Mouse (Mus musculus): ENCODE data around the gene Ccdc85c. TPM values are rescaled to one million over a fixed set of nuclear protein-coding genes. Genes with fewer than 3 reads are reported as not detected.

The Ccdc85c gene
- polyA plus RNA-seq, 1 experiment from 2014 or later: 4.2 TPM

- Histone ChIP-seq H3K36me3 (ENCODE audit: control insufficient read depth, insufficient read depth) (no peaks in the 10 kb centered on the region), H3K4me2 (ENCODE audit: low read depth, low read length) (no peak overlapping the region), H3K9me3 (replicated peaks; ENCODE audit: control insufficient read depth, low read length) (no peaks in the 10 kb centered on the region), H3K27me3 (ENCODE audit: control insufficient read depth, insufficient read depth, low read length) (no peaks in the 10 kb centered on the region), H3K4me3 (ENCODE audit: low read length) (no peak overlapping the region), H3K9ac (ENCODE audit: low read length) (no peak overlapping the region), H3K27ac (ENCODE audit: low read length) (no peak overlapping the region), H3K4me1 (ENCODE audit: control insufficient read depth, insufficient read depth, low read length) (peaks cover 32% of the 10 kb centered on the region)
- 68% methylated on average over 3 of the region's 3 CpGs for WGBS
- ATAC-seq (replicated peaks; ENCODE audit: extremely low read depth, insufficient read depth, low FRiP score): no peak
Measured at GRCm38 (mm10) chr12:108176366-108176765, 98.9 kb downstream of the Ccdc85c start.

- no peak overlapping the region for H3K4me3 ChIP-seq (ENCODE audit: low read length)
- H3K27ac ChIP-seq (ENCODE audit: low read length): no peak overlapping the region
- H3K9ac ChIP-seq (ENCODE audit: low read length): no peak overlapping the region
- no peaks in the 10 kb centered on the region for H3K27me3 ChIP-seq (ENCODE audit: control insufficient read depth, insufficient read depth, low read length)
- peaks cover 29% of the 10 kb centered on the region for H3K4me1 ChIP-seq (ENCODE audit: control insufficient read depth, insufficient read depth, low read length)
- no peak overlapping the region for H3K4me2 ChIP-seq (ENCODE audit: low read depth, low read length)
- no peaks in the 10 kb centered on the region for H3K9me3 ChIP-seq (replicated peaks; ENCODE audit: control insufficient read depth, low read length)
- 68% methylated on average over 8 of the region's 8 CpGs for WGBS
- H3K36me3 ChIP-seq (ENCODE audit: control insufficient read depth, insufficient read depth): no peaks in the 10 kb centered on the region
- no peak for ATAC-seq (replicated peaks; ENCODE audit: extremely low read depth, insufficient read depth, low FRiP score)
Measured at GRCm38 (mm10) chr12:108174606-108175505, 100.4 kb downstream of the Ccdc85c start.

GRCm38 (mm10) chr12:108172639-108173038, 102.6 kb downstream of the Ccdc85c start:
- Histone ChIP-seq H3K27me3 (ENCODE audit: control insufficient read depth, insufficient read depth, low read length) (no peaks in the 10 kb centered on the region), H3K4me3 (ENCODE audit: low read length) (no peak overlapping the region), H3K9me3 (replicated peaks; ENCODE audit: control insufficient read depth, low read length) (no peaks in the 10 kb centered on the region), H3K4me2 (ENCODE audit: low read depth, low read length) (no peak overlapping the region), H3K4me1 (ENCODE audit: control insufficient read depth, insufficient read depth, low read length) (peaks cover 36% of the 10 kb centered on the region), H3K36me3 (ENCODE audit: control insufficient read depth, insufficient read depth) (no peaks in the 10 kb centered on the region), H3K27ac (ENCODE audit: low read length) (no peak overlapping the region), H3K9ac (ENCODE audit: low read length) (no peak overlapping the region)
- ATAC-seq (replicated peaks; ENCODE audit: extremely low read depth, insufficient read depth, low FRiP score): no peak
- 60% methylated on average over 4 of the region's 4 CpGs for WGBS

GRCm38 (mm10) chr12:108171336-108171735, 103.9 kb downstream of the Ccdc85c start:
- Histone ChIP-seq H3K36me3 (ENCODE audit: control insufficient read depth, insufficient read depth) (no peaks in the 10 kb centered on the region), H3K4me3 (ENCODE audit: low read length) (no peak overlapping the region), H3K27ac (ENCODE audit: low read length) (peak overlapping the region; percentile 9; the same call in 1 of the 2 replicates), H3K4me1 (ENCODE audit: control insufficient read depth, insufficient read depth, low read length) (peaks cover 28% of the 10 kb centered on the region), H3K27me3 (ENCODE audit: control insufficient read depth, insufficient read depth, low read length) (no peaks in the 10 kb centered on the region), H3K9ac (ENCODE audit: low read length) (no peak overlapping the region), H3K9me3 (replicated peaks; ENCODE audit: control insufficient read depth, low read length) (no peaks in the 10 kb centered on the region), H3K4me2 (ENCODE audit: low read depth, low read length) (no peak overlapping the region)
- no peak for ATAC-seq (replicated peaks; ENCODE audit: extremely low read depth, insufficient read depth, low FRiP score)

GRCm38 (mm10) chr12:108170467-108170866, 104.8 kb downstream of the Ccdc85c start:
- Histone ChIP-seq H3K9me3 (replicated peaks; ENCODE audit: control insufficient read depth, low read length) (no peaks in the 10 kb centered on the region), H3K9ac (ENCODE audit: low read length) (no peak overlapping the region), H3K4me2 (ENCODE audit: low read depth, low read length) (no peak overlapping the region), H3K27ac (ENCODE audit: low read length) (no peak overlapping the region), H3K36me3 (ENCODE audit: control insufficient read depth, insufficient read depth) (no peaks in the 10 kb centered on the region), H3K4me3 (ENCODE audit: low read length) (no peak overlapping the region), H3K4me1 (ENCODE audit: control insufficient read depth, insufficient read depth, low read length) (peaks cover 28% of the 10 kb centered on the region), H3K27me3 (ENCODE audit: control insufficient read depth, insufficient read depth, low read length) (no peaks in the 10 kb centered on the region)
- WGBS: 80% methylated on average over 3 of the region's 3 CpGs
- no peak for ATAC-seq (replicated peaks; ENCODE audit: extremely low read depth, insufficient read depth, low FRiP score)

GRCm38 (mm10) chr12:108168909-108169308, 106.3 kb downstream of the Ccdc85c start:
- H3K27ac ChIP-seq (ENCODE audit: low read length): no peak overlapping the region
- no peaks in the 10 kb centered on the region for H3K9me3 ChIP-seq (replicated peaks; ENCODE audit: control insufficient read depth, low read length)
- 43% methylated on average over 3 of the region's 3 CpGs for WGBS
- H3K4me1 ChIP-seq (ENCODE audit: control insufficient read depth, insufficient read depth, low read length): peaks cover 28% of the 10 kb centered on the region
- H3K27me3 ChIP-seq (ENCODE audit: control insufficient read depth, insufficient read depth, low read length): no peaks in the 10 kb centered on the region
- H3K4me2 ChIP-seq (ENCODE audit: low read depth, low read length): no peak overlapping the region
- ATAC-seq (replicated peaks; ENCODE audit: extremely low read depth, insufficient read depth, low FRiP score): no peak
- no peaks in the 10 kb centered on the region for H3K36me3 ChIP-seq (ENCODE audit: control insufficient read depth, insufficient read depth)
- H3K4me3 ChIP-seq (ENCODE audit: low read length): no peak overlapping the region
- no peak overlapping the region for H3K9ac ChIP-seq (ENCODE audit: low read length)

- Histone ChIP-seq H3K4me1 (ENCODE audit: control insufficient read depth, insufficient read depth, low read length) (peaks cover 6% of the 10 kb centered on the region), H3K4me2 (ENCODE audit: low read depth, low read length) (no peak overlapping the region), H3K9me3 (replicated peaks; ENCODE audit: control insufficient read depth, low read length) (no peaks in the 10 kb centered on the region), H3K27me3 (ENCODE audit: control insufficient read depth, insufficient read depth, low read length) (no peaks in the 10 kb centered on the region), H3K27ac (ENCODE audit: low read length) (no peak overlapping the region), H3K36me3 (ENCODE audit: control insufficient read depth, insufficient read depth) (peaks cover 24% of the 10 kb centered on the region), H3K9ac (ENCODE audit: low read length) (no peak overlapping the region), H3K4me3 (ENCODE audit: low read length) (no peak overlapping the region)
- no peak for ATAC-seq (replicated peaks; ENCODE audit: extremely low read depth, insufficient read depth, low FRiP score)
- WGBS: 83% methylated on average over 3 of the region's 3 CpGs
Measured at GRCm38 (mm10) chr12:108163706-108164105, 111.5 kb downstream of the Ccdc85c start.

- Histone ChIP-seq H3K9ac (ENCODE audit: low read length) (no peak overlapping the region), H3K4me3 (ENCODE audit: low read length) (no peak overlapping the region), H3K27me3 (ENCODE audit: control insufficient read depth, insufficient read depth, low read length) (no peaks in the 10 kb centered on the region), H3K36me3 (ENCODE audit: control insufficient read depth, insufficient read depth) (peaks cover 26% of the 10 kb centered on the region), H3K4me1 (ENCODE audit: control insufficient read depth, insufficient read depth, low read length) (peaks cover 2% of the 10 kb centered on the region), H3K9me3 (replicated peaks; ENCODE audit: control insufficient read depth, low read length) (no peaks in the 10 kb centered on the region), H3K27ac (ENCODE audit: low read length) (no peak overlapping the region), H3K4me2 (ENCODE audit: low read depth, low read length) (no peak overlapping the region)
- 91% methylated on average over 1 of the region's 1 CpGs for WGBS
- ATAC-seq (replicated peaks; ENCODE audit: extremely low read depth, insufficient read depth, low FRiP score): no peak
Measured at GRCm38 (mm10) chr12:108162036-108162435, 113.2 kb downstream of the Ccdc85c start.

GRCm38 (mm10) chr12:108159863-108160262, 115.4 kb downstream of the Ccdc85c start:
- no peak overlapping the region for H3K27ac ChIP-seq (ENCODE audit: low read length)
- no peak overlapping the region for H3K4me3 ChIP-seq (ENCODE audit: low read length)
- no peak for ATAC-seq (replicated peaks; ENCODE audit: extremely low read depth, insufficient read depth, low FRiP score)
- H3K9ac ChIP-seq (ENCODE audit: low read length): no peak overlapping the region
- H3K36me3 ChIP-seq (ENCODE audit: control insufficient read depth, insufficient read depth): peaks cover 35% of the 10 kb centered on the region
- no peaks in the 10 kb centered on the region for H3K9me3 ChIP-seq (replicated peaks; ENCODE audit: control insufficient read depth, low read length)
- H3K4me1 ChIP-seq (ENCODE audit: control insufficient read depth, insufficient read depth, low read length): no peaks in the 10 kb centered on the region
- H3K4me2 ChIP-seq (ENCODE audit: low read depth, low read length): no peak overlapping the region
- H3K27me3 ChIP-seq (ENCODE audit: control insufficient read depth, insufficient read depth, low read length): no peaks in the 10 kb centered on the region

Data from heart, embryonic 16.5 days (tissue).